Mouse (Mus musculus) MEL (cell line): ENCODE measurements at regions not wholly inside any gene's neighbourhood (a gene's known extent, or its start where the extent isn't known, plus 50 kb on each side); places are given as distances from the start of the nearest gene placed in this dataset.

Experiments
- DNase-seq: peaks from one replicate; pipeline ENCODE4 v3.0.0; 2011; ENCODE audit warnings: low read depth, low spot score
- H3K27ac ChIP-seq: 2 replicates; pipeline ENCODE4 v1.5.1; 2012; ENCODE audit warnings: low read depth, mild to moderate bottlenecking, control low read depth, low read length, moderate library complexity; ENCODE audit not compliant: control insufficient read depth
- H3K27me3 ChIP-seq, 2 experiments: fragments of 150-350 bp in 1 of 2; sonication (generic) in 1 of 2; 2 replicates each; pipeline ENCODE4 v1.6.1; 2012; ENCODE audit warnings: low read length in 2 of 2, mild to moderate bottlenecking in 2 of 2, improper control_type of control experiment in 1 of 2, moderate library complexity in 1 of 2; ENCODE audit not compliant: insufficient read depth in 2 of 2, control insufficient read depth in 1 of 2
- H3K36me3 ChIP-seq, 2 experiments: 2 replicates each; pipeline ENCODE4 v1.6.1; 2012 to 2014; ENCODE audit warnings: low read length in 2 of 2, improper control_type of control experiment in 1 of 2, inconsistent platforms in 1 of 2, mild to moderate bottlenecking in 1 of 2; ENCODE audit not compliant: insufficient read depth in 2 of 2, control insufficient read depth in 1 of 2
- H3K4me1 ChIP-seq, 2 experiments: fragments of 150-350 bp in 1 of 2; sonication (generic) in 1 of 2; 2 replicates each; pipeline ENCODE4 v1.6.1; 2012; ENCODE audit warnings: low read length in 2 of 2, improper control_type of control experiment in 1 of 2, mild to moderate bottlenecking in 1 of 2; ENCODE audit not compliant: insufficient read depth in 2 of 2, control insufficient read depth in 1 of 2
- H3K4me3 ChIP-seq, 2 experiments: fragments of 150-350 bp in 1 of 2; sonication (generic) in 1 of 2; 2 replicates each; pipeline ENCODE4 v1.5.1; 2012; ENCODE audit warnings: low read depth in 2 of 2, low read length in 2 of 2, mild to moderate bottlenecking in 2 of 2, moderate library complexity in 2 of 2, control low read depth in 1 of 2, improper control_type of control experiment in 1 of 2; ENCODE audit not compliant: control insufficient read depth in 1 of 2, insufficient read depth in 1 of 2
- H3K79me2 ChIP-seq: 2 replicates; pipeline ENCODE4 v1.6.1; 2012; ENCODE audit warnings: mild to moderate bottlenecking, low read length, moderate library complexity; ENCODE audit not compliant: control insufficient read depth, poor library complexity, insufficient read depth
- H3K9ac ChIP-seq: 2 replicates; pipeline ENCODE4 v1.6.1; 2012; ENCODE audit warnings: low read depth, mild to moderate bottlenecking, control low read depth, low read length, moderate library complexity; ENCODE audit not compliant: control insufficient read depth, poor library complexity, severe bottlenecking
- H3K9me3 ChIP-seq: fragments of 150-350 bp; sonication (generic); replicated peaks from 2 replicates; pipeline ENCODE4 v1.6.1; 2012; ENCODE audit warnings: mild to moderate bottlenecking, low read length, improper control_type of control experiment, moderate library complexity; ENCODE audit not compliant: insufficient read depth
- BHLHE40 ChIP-seq: IDR thresholded peaks from 2 replicates; pipeline ENCODE4 v1.6.1; 2012; ENCODE audit warnings: low read depth, mild to moderate bottlenecking, inconsistent platforms, low read length, improper control_type of control experiment, borderline replicate concordance
- E2F4 ChIP-seq: IDR thresholded peaks from 2 replicates; pipeline ENCODE4 v1.6.1; 2011; ENCODE audit warnings: low read depth, low read length, improper control_type of control experiment, borderline replicate concordance
- ELF1 ChIP-seq: IDR thresholded peaks from 2 replicates; pipeline ENCODE4 v1.6.1; 2014; ENCODE audit warnings: low read depth, mild to moderate bottlenecking, inconsistent platforms, low read length, improper control_type of control experiment, moderate library complexity
- ETS1 ChIP-seq: IDR thresholded peaks from 2 replicates; pipeline ENCODE4 v1.6.1; 2012; ENCODE audit warnings: low read depth, mild to moderate bottlenecking, inconsistent platforms, low read length, improper control_type of control experiment, moderate library complexity
- GABPA ChIP-seq: IDR thresholded peaks from 2 replicates; pipeline ENCODE4 v1.6.1; 2012; ENCODE audit warnings: low read depth, mild to moderate bottlenecking, inconsistent platforms, low read length, improper control_type of control experiment, moderate library complexity
- KAT2A ChIP-seq: conservative IDR thresholded peaks from 2 replicates; pipeline ENCODE4 v1.6.1; 2012; ENCODE audit warnings: low read depth, low read length, improper control_type of control experiment, inconsistent platforms
- MAZ ChIP-seq: IDR thresholded peaks from 2 replicates; pipeline ENCODE4 v1.6.1; 2012; ENCODE audit warnings: low read depth, mild to moderate bottlenecking, inconsistent platforms, low read length, improper control_type of control experiment
- NRF1 ChIP-seq: IDR thresholded peaks from 2 replicates; pipeline ENCODE4 v1.6.1; 2014; ENCODE audit warnings: low read depth, mild to moderate bottlenecking, inconsistent platforms, low read length, improper control_type of control experiment, moderate library complexity; ENCODE audit not compliant: poor library complexity, insufficient read depth, severe bottlenecking
- POLR2A ChIP-seq, 2 experiments: IDR thresholded peaks; 2 replicates each; pipeline ENCODE4 v1.6.1; 2011 to 2012; ENCODE audit warnings: low read length in 2 of 2, mild to moderate bottlenecking in 2 of 2, control low read depth in 1 of 2, improper control_type of control experiment in 1 of 2, low read depth in 1 of 2, moderate library complexity in 1 of 2; ENCODE audit not compliant: control insufficient read depth in 1 of 2, insufficient read depth in 1 of 2, poor library complexity in 1 of 2
- RCOR1 ChIP-seq: IDR thresholded peaks from 2 replicates; pipeline ENCODE4 v1.6.1; 2012; ENCODE audit warnings: low read depth, mild to moderate bottlenecking, inconsistent platforms, low read length, improper control_type of control experiment
- SIN3A ChIP-seq: IDR thresholded peaks from 2 replicates; pipeline ENCODE4 v1.6.1; 2012; ENCODE audit warnings: low read length, improper control_type of control experiment, inconsistent platforms
- TBP ChIP-seq: IDR thresholded peaks from 2 replicates; pipeline ENCODE4 v1.8.0; 2011; ENCODE audit warnings: low read depth, low read length, improper control_type of control experiment
- TCF12 ChIP-seq: IDR thresholded peaks from 2 replicates; pipeline ENCODE4 v1.6.1; 2014; ENCODE audit warnings: low read depth, mild to moderate bottlenecking, inconsistent platforms, low read length, improper control_type of control experiment, moderate library complexity
- UBTF ChIP-seq: IDR thresholded peaks from 2 replicates; pipeline ENCODE4 v1.6.1; 2012; ENCODE audit warnings: low read depth, mild to moderate bottlenecking, inconsistent platforms, low read length, improper control_type of control experiment, moderate library complexity, borderline replicate concordance; ENCODE audit not compliant: insufficient read depth
- USF1 ChIP-seq: IDR thresholded peaks from 2 replicates; pipeline ENCODE4 v1.6.1; 2014; ENCODE audit warnings: low read depth, mild to moderate bottlenecking, inconsistent platforms, low read length, improper control_type of control experiment, moderate library complexity
- USF2 ChIP-seq, 2 experiments: IDR thresholded peaks; 2 replicates each; pipeline ENCODE4 v1.6.1; 2011 to 2012; ENCODE audit warnings: improper control_type of control experiment in 2 of 2, low read length in 2 of 2, borderline replicate concordance in 1 of 2, inconsistent platforms in 1 of 2, low read depth in 1 of 2, mild to moderate bottlenecking in 1 of 2; ENCODE audit not compliant: insufficient read depth in 1 of 2

DNA sequence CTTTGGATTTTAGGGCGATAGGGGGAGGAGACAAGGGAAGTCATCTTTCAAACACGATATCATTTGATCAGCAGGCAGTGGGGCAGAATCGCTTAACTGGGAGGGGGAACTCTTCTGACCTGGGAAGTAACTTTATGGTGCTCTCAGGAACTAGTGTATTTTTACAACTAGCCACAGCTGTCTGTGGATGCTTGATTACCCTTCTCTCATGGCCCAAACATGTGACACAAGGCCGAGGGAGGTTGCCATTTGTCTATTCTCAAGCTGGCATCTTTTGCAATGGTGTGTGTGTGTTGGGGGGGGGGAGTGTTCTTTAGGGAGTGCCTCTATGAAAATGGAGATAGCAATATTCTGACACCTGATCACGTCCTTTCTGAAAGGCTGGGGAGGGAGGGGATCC lies 246.1 kb downstream of the Atp6ap1l start:
- DNase-seq, result no peak
- no peak for TF ChIP-seq E2F4
- TF ChIP-seq RCOR1, result no peak
- TF ChIP-seq SIN3A, result no peak
- TF ChIP-seq, all 39 proteins: peak for 0
- Histone ChIP-seq H3K27me3 (no peaks in the 10 kb centered on the region), H3K9ac (no peak overlapping the region), H3K4me3 (no peak overlapping the region), H3K4me1 (no peaks in the 10 kb centered on the region), H3K36me3 (no peaks in the 10 kb centered on the region), H3K79me2 (no peaks in the 10 kb centered on the region), H3K9me3 (no peaks in the 10 kb centered on the region), H3K27ac (no peak overlapping the region)

DNA sequence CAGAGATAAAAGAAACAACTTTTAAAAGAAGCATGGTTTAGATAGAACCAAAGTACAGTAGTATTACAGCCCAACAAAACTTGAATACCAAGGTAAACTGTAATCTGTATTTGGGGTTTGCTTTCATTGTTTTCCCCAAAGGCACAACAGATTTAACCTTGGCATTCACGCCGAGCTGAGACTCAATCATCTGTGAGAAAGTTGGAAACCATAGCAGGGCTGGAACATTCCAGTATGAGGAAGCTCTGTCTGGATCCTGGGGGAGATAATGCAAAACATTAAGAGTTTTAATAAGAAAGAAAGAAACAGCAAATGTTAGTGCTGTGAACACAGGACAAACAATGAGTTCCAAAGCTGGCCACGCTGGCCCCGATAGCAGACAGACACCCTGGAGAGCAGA lies 258.8 kb downstream of the Atp6ap1l start:
- no peak for DNase-seq
- Histone ChIP-seq H3K27ac (no peak overlapping the region), H3K27me3 (no peaks in the 10 kb centered on the region)

GRCm38 (mm10) chr13:90644216-90644615 lies 260.9 kb downstream of the Atp6ap1l start:
- no peaks in the 10 kb centered on the region for H3K36me3 ChIP-seq
- H3K9me3 ChIP-seq, result no peaks in the 10 kb centered on the region
- no peaks in the 10 kb centered on the region for H3K27me3 ChIP-seq
- no peak for TF ChIP-seq BHLHE40
- TF ChIP-seq ETS1, result no peak
- TF ChIP-seq TCF12, result no peak
- TF ChIP-seq USF2 (IDR thresholded peaks at IDR 0.05; ENCODE audit: borderline replicate concordance in 1 of 2, insufficient read depth in 1 of 2, low read depth in 1 of 2, low read length in 2 of 2), result no peak
- TF ChIP-seq TBP, result no peak
- TF ChIP-seq RCOR1, result no peak
- DNase-seq, result no peak
- H3K4me1 ChIP-seq, result no peaks in the 10 kb centered on the region
- no peak overlapping the region for H3K27ac ChIP-seq
- H3K4me3 ChIP-seq, result no peak overlapping the region
- H3K79me2 ChIP-seq, result no peaks in the 10 kb centered on the region
- H3K9ac ChIP-seq, result no peak overlapping the region

More for the DNA sequence above, 258.8 kb downstream of the Atp6ap1l start:
- Histone ChIP-seq H3K36me3 (no peaks in the 10 kb centered on the region), H3K4me1 (no peaks in the 10 kb centered on the region), H3K9me3 (no peaks in the 10 kb centered on the region), H3K4me3 (no peak overlapping the region), H3K79me2 (no peaks in the 10 kb centered on the region), H3K9ac (no peak overlapping the region)
- TF ChIP-seq E2F4 (no peak), MAZ (no peak), POLR2A (IDR thresholded peaks at IDR 0.05; ENCODE audit: control insufficient read depth in 1 of 2, insufficient read depth in 1 of 2, low read depth in 1 of 2, low read length in 2 of 2, poor library complexity in 1 of 2) (no peak), USF1 (no peak), KAT2A (no peak), RCOR1 (no peak), GABPA (no peak), TBP (no peak), NRF1 (no peak), SIN3A (no peak), ETS1 (no peak), ELF1 (no peak), UBTF (no peak)
